Mouse (Mus musculus) fibroblast of lung, adult 2 months (primary cell): ENCODE measurements at regions not wholly inside any gene's neighbourhood (a gene's known extent, or its start where the extent isn't known, plus 50 kb on each side); places are given as distances from the start of the nearest gene placed in this dataset.

Source experiments
- DNase-seq: peaks from one replicate; pipeline ENCODE4 v3.0.0-alpha.2; 2011; ENCODE audit warnings: low read depth

GRCm38 (mm10) chr3:150493433-150494045 is 944.1 kb upstream of the Adgrl4 start:
- DNase-seq: no peak

- no peak for DNase-seq
These were observed 906.7 kb upstream of the Adgrl4 start for GRCm38 (mm10) chr3:150530966-150531365.

GRCm38 (mm10) chr3:150543118-150543517 is 894.6 kb upstream of the Adgrl4 start:
- DNase-seq: no peak

GRCm38 (mm10) chr3:150588474-150588873 is 849.2 kb upstream of the Adgrl4 start:
- no peak for DNase-seq

- no peak for DNase-seq
These were observed 846.7 kb upstream of the Adgrl4 start for GRCm38 (mm10) chr3:150590978-150591377.

- DNase-seq: no peak
These were observed 834.1 kb upstream of the Adgrl4 start for GRCm38 (mm10) chr3:150603400-150604095.

GRCm38 (mm10) chr3:150610681-150611101 is 827.0 kb upstream of the Adgrl4 start:
- DNase-seq: peak; percentile 41

GRCm38 (mm10) chr3:150637544-150637943 is 800.1 kb upstream of the Adgrl4 start:
- no peak for DNase-seq

GRCm38 (mm10) chr3:150640004-150640676 is 797.5 kb upstream of the Adgrl4 start:
- no peak for DNase-seq

GRCm38 (mm10) chr3:150648040-150648439 is 789.6 kb upstream of the Adgrl4 start:
- DNase-seq: no peak

- DNase-seq: peak; percentile 47
These were observed 787.7 kb upstream of the Adgrl4 start for GRCm38 (mm10) chr3:150649783-150650565.

GRCm38 (mm10) chr3:150695751-150696150 is 741.9 kb upstream of the Adgrl4 start:
- no peak for DNase-seq

GRCm38 (mm10) chr3:150699990-150700389 is 737.7 kb upstream of the Adgrl4 start:
- DNase-seq: no peak
